11 mouse cellular contexts compared by ENCODE assay signal in the genomic region with DNA sequence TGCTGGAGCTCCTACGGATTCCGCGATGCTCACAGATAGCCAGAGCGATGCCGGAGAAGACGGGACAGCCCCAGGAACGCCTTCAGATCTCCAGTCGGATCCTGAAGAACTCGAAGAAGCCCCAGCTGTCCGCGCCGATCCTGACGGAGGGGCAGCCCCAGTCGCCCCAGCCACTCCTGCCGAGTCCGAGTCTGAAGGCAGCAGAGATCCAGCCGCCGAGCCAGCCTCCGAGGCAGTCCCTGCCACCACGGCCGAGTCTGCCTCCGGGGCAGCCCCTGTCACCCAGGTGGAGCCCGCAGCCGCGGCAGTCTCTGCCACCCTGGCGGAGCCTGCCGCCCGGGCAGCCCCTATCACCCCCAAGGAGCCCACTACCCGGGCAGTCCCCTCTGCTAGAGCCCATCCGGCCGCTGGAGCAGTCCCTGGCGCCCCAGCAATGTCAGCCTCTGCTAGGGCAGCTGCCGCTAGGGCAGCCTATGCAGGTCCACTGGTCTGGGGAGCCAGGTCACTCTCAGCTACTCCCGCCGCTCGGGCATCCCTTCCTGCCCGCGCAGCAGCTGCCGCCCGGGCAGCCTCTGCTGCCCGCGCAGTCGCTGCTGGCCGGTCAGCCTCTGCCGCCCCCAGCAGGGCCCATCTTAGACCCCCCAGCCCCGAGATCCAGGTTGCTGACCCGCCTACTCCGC. TPM values are rescaled to one million over a fixed set of nuclear protein-coding genes. Genes with fewer than 3 reads are reported as not detected.
A peak's percentile ranks its signal among the peaks of the same experiment; 100 is the strongest.
DNase-seq lines count a peak whose midpoint lies in the region; ATAC-seq and TF ChIP-seq lines count a peak whose summit lies in the region.
"Had no signal": no experiment of that assay in that cellular context is flagged by ENCODE, and none has a peak within 500 bp of the region (broad histone marks: within the 10 kb centered on the region; RNA-seq: fewer than 3 reads in every experiment).

No protein-coding gene starts in this region.

- peaks cover 22% of the 10 kb centered on the region for H3K9me3 ChIP-seq in ES-Bruce4 (replicated peaks; ENCODE audit: control insufficient read depth, insufficient read depth, low read length, poor library complexity, severe bottlenecking)
- H3K9me3 ChIP-seq in heart, postnatal 0 days (replicated peaks; ENCODE audit: control insufficient read depth, low read length) = peaks cover 44% of the 10 kb centered on the region
- H3K9me3 ChIP-seq in liver, embryonic 15.5 days (replicated peaks) = peaks cover 18% of the 10 kb centered on the region

- DNase-seq in heart, adult 11 months = peak; percentile 84
- no peak for DNase-seq in heart, adult 18-20 months
- no peak for DNase-seq in heart, postnatal 0 days (ENCODE audit: low spot score)
- DNase-seq in left cerebral cortex, adult 11 months (ENCODE audit: low spot score) = no peak
- DNase-seq in layer of hippocampus, adult 8-10 months (ENCODE audit: low spot score in 2 of 2) = no peak
- DNase-seq in adrenal gland, postnatal 10 days = no peak
- DNase-seq: adrenal gland, postnatal 36 days; right cerebral cortex, postnatal 25 days had no signal

- TF ChIP-seq CTCF in ES-Bruce4 (IDR thresholded peaks at IDR 0.05; ENCODE audit: low read depth, low read length) = no peak
- TF ChIP-seq CTCF in heart, postnatal 0 days (IDR thresholded peaks at IDR 0.05; ENCODE audit: low read depth) = no peak

- 0 out of 2 replicates have a peak, but pooled peaks cover 2% of the 10 kb centered on the region for H3K27me3 ChIP-seq in ES-Bruce4 (ENCODE audit: control insufficient read depth, insufficient read depth, low read length, poor library complexity, severe bottlenecking)
- peaks cover 33% of the 10 kb centered on the region for H3K27me3 ChIP-seq in heart, postnatal 0 days (ENCODE audit: control insufficient read depth, insufficient read depth, low read length)
- peaks cover 53% of the 10 kb centered on the region for H3K27me3 ChIP-seq in liver, embryonic 15.5 days

- ATAC-seq in heart, postnatal 0 days (ENCODE audit: insufficient read depth, low read depth) = no peak
- ATAC-seq in liver, embryonic 15.5 days (ENCODE audit: insufficient read depth) = no peak

- no peak overlapping the region for H3K9ac ChIP-seq in ES-Bruce4 (ENCODE audit: low read depth, poor library complexity, severe bottlenecking)
- H3K9ac ChIP-seq in heart, postnatal 0 days (replicated peaks; ENCODE audit: low read depth, low read length) = no peak overlapping the region
- no peak overlapping the region for H3K9ac ChIP-seq in liver, embryonic 15.5 days

- no peak for TF ChIP-seq POLR2A in ES-Bruce4 (IDR thresholded peaks at IDR 0.05; ENCODE audit: insufficient read depth, low read length)

- TF ChIP-seq EP300 in ES-Bruce4 (IDR thresholded peaks at IDR 0.05; ENCODE audit: insufficient read depth, low read depth, low read length) = no peak
- no peak for TF ChIP-seq EP300 in heart, postnatal 0 days (IDR thresholded peaks at IDR 0.05; ENCODE audit: low read depth)

- no peaks in the 10 kb centered on the region for H3K4me1 ChIP-seq in ES-Bruce4 (ENCODE audit: control insufficient read depth, insufficient read depth, low read length)
- no peaks in the 10 kb centered on the region for H3K4me1 ChIP-seq in heart, postnatal 0 days (ENCODE audit: control insufficient read depth, insufficient read depth)
- peaks cover 39% of the 10 kb centered on the region for H3K4me1 ChIP-seq in liver, embryonic 15.5 days (replicated peaks)

- peak overlapping the region; percentile 57 for H3K4me2 ChIP-seq in heart, postnatal 0 days (ENCODE audit: low read depth, low read length)
- H3K4me2 ChIP-seq in liver, embryonic 15.5 days = peak overlapping the region; percentile 42

- WGBS in heart, postnatal 0 days = 35% methylated on average over 43 of the region's 48 CpGs
- 44% methylated on average over 48 of the region's 48 CpGs for WGBS in liver, embryonic 15.5 days (ENCODE audit: insufficient replicate concordance)

- no peak overlapping the region for H3K27ac ChIP-seq in ES-Bruce4 (ENCODE audit: insufficient read depth, low read length)
- no peak overlapping the region for H3K27ac ChIP-seq in heart, postnatal 0 days (ENCODE audit: low read depth)
- no peak overlapping the region for H3K27ac ChIP-seq in liver, embryonic 15.5 days (replicated peaks)

- peak overlapping the region; percentile 4 for H3K4me3 ChIP-seq in ES-Bruce4 (ENCODE audit: low read depth, low read length)
- H3K4me3 ChIP-seq in heart, postnatal 0 days (ENCODE audit: low read depth, low read length) = peak overlapping the region; percentile 46
- peak overlapping the region; percentile 21 for H3K4me3 ChIP-seq in liver, embryonic 15.5 days (replicated peaks)

- H3K36me3 ChIP-seq in ES-Bruce4 (ENCODE audit: control insufficient read depth, insufficient read depth, low read length, poor library complexity, severe bottlenecking) = no peaks in the 10 kb centered on the region
- no peaks in the 10 kb centered on the region for H3K36me3 ChIP-seq in heart, postnatal 0 days (replicated peaks; ENCODE audit: control insufficient read depth, insufficient read depth, low read length)
- no peaks in the 10 kb centered on the region for H3K36me3 ChIP-seq in liver, embryonic 15.5 days (replicated peaks)

RNA-seq across cellular contexts. Expression of a gene that starts 15.1 kb away (rescaled TPM):
- 1,000 to 10,000 TPM; 1,194 to 1,253 TPM for total RNA-seq in heart, adult 18-20 months (2021)
- 394 and 424 TPM in 2 replicates for polyA plus RNA-seq in ES-Bruce4 (2011; ENCODE audit: insufficient read depth, insufficient read length, low read depth, missing spikeins)
- 1,131 and 1,208 TPM in 2 replicates for total RNA-seq in heart, postnatal 0 days (2014; rRNA removed; ENCODE audit: low replicate concordance)
- 1,263 and 1,283 TPM in 2 replicates for polyA plus RNA-seq in heart, postnatal 0 days (2015; fragmentation: Nextera tagmentation; extraction: Ambion mirVana)
- 323 and 336 TPM in 2 replicates for polyA plus RNA-seq in liver, embryonic 15.5 days (2015; fragmentation: Nextera tagmentation; extraction: Ambion mirVana)
- total RNA-seq in layer of hippocampus, adult 8-10 months (2022) = 1,000 to 10,000 TPM; 1,786 to 1,958 (median 1,837) TPM
- total RNA-seq in adrenal gland, postnatal 10 days (2021) = 1,000 to 10,000 TPM; 5,524 to 6,088 TPM

RNA-seq across cellular contexts. Expression of a gene that starts 47.3 kb away (rescaled TPM):
- 1 to 10 TPM; 1.8 to 2.3 TPM for total RNA-seq in heart, adult 18-20 months (2021)
- polyA plus RNA-seq in ES-Bruce4 (2011; ENCODE audit: insufficient read depth, insufficient read length, low read depth, missing spikeins) = 0.40 and 0.90 TPM in 2 replicates
- total RNA-seq in heart, postnatal 0 days (2014; rRNA removed; ENCODE audit: low replicate concordance) = not detected in 2 replicates
- polyA plus RNA-seq in heart, postnatal 0 days (2015; fragmentation: Nextera tagmentation; extraction: Ambion mirVana) = 11.3 and 15.8 TPM in 2 replicates
- polyA plus RNA-seq in liver, embryonic 15.5 days (2015; fragmentation: Nextera tagmentation; extraction: Ambion mirVana) = 49.2 and 59.3 TPM in 2 replicates
- 1 to 10 TPM; 1.2 to 2.9 (median 1.8) TPM for total RNA-seq in layer of hippocampus, adult 8-10 months (2022)
- total RNA-seq in adrenal gland, postnatal 10 days (2021) = 1 to 10 TPM; 6.2 to 6.8 TPM
- total RNA-seq: liver, adult 2 months had no signal
